8 mouse cellular contexts compared by ENCODE assay signal in genomic region chr7:19561765-19562642, GRCm38 (mm10). TPM values are rescaled to one million over a fixed set of nuclear protein-coding genes. Genes with fewer than 3 reads are reported as not detected.
DNase-seq lines count a peak whose midpoint lies in the region; ATAC-seq and TF ChIP-seq lines count a peak whose summit lies in the region.

No protein-coding gene starts in this region.

- H3K27ac ChIP-seq in cortical plate, adult 2 months (ENCODE audit: insufficient read depth, low read length), result peak overlapping the region; percentile 99

- peak; percentile 72 for TF ChIP-seq POLR2A in cortical plate, adult 2 months (IDR thresholded peaks at IDR 0.05; ENCODE audit: extremely low read depth, insufficient read depth, low read length)

- DNase-seq in adipocyte (ENCODE audit: low spot score), result peak; percentile 92
- DNase-seq in gastrocnemius, adult 8-10 months (ENCODE audit: low spot score in 2 of 2), result peak; percentile 72 to 82
- DNase-seq in hindlimb bud, embryonic 11.5 days (ENCODE audit: extremely low spot score, low read depth, low spot score), result peak; percentile 85
- DNase-seq in left cerebral cortex, adult 8-10 months (ENCODE audit: low spot score in 2 of 2), result peak; percentile 76 to 90
- DNase-seq in right cerebral cortex, adult 18-20 months, result peak; percentile 86
- peak; percentile 87 for DNase-seq in urinary bladder, adult 2 months (ENCODE audit: low spot score)

- H3K4me3 ChIP-seq in cortical plate, adult 2 months (ENCODE audit: insufficient read depth, low read length), result peak overlapping the region; percentile 79

- peak; percentile 87 for ATAC-seq in megakaryocyte, adult 5-6 weeks (ENCODE audit: poor library complexity, severe bottlenecking)

- no peak for TF ChIP-seq CTCF in cortical plate, adult 2 months (IDR thresholded peaks at IDR 0.05; ENCODE audit: extremely low read depth, insufficient read depth, low read length)

- peaks cover 12% of the 10 kb centered on the region for H3K4me1 ChIP-seq in cortical plate, adult 2 months (ENCODE audit: control insufficient read depth, insufficient read depth, low read length)

RNA-seq across cellular contexts. Expression of gene Ppp1r37, which starts 0.9 kb away (rescaled TPM):
- polyA plus RNA-seq in cortical plate, adult 2 months (2012; rRNA removed), result 152 and 153 TPM in 2 replicates
- total RNA-seq in gastrocnemius, adult 8-10 months (2022), result 10 to 100 TPM; 45.9 to 52.8 (median 48.8) TPM
- total RNA-seq in left cerebral cortex, adult 8-10 months (2022), result 100 to 1,000 TPM; 118 to 134 (median 124) TPM
- 10.4 and 13.1 TPM in 2 replicates for total RNA-seq in megakaryocyte, adult 5-6 weeks (2015)
- 14.1 and 14.3 TPM in 2 replicates for total RNA-seq in megakaryocyte, adult 5-6 weeks (2017)
- 61.4 and 64.8 TPM in 2 replicates for polyA plus RNA-seq in urinary bladder, adult 2 months (2012; rRNA removed)

RNA-seq across cellular contexts. Expression of gene Zfp296, which starts 15.1 kb away (rescaled TPM):
- 2.9 and 3.3 TPM in 2 replicates for polyA plus RNA-seq in cortical plate, adult 2 months (2012; rRNA removed)
- 1 to 10 TPM in 1 of 4 experiments, under 1 TPM in 3; 0.56 to 1.1 (median 0.77) TPM for total RNA-seq in gastrocnemius, adult 8-10 months (2022)
- 1 to 10 TPM; 1.6 to 1.9 (median 1.8) TPM for total RNA-seq in left cerebral cortex, adult 8-10 months (2022)
- 4.5 and 5.4 TPM in 2 replicates for total RNA-seq in megakaryocyte, adult 5-6 weeks (2015)
- total RNA-seq in megakaryocyte, adult 5-6 weeks (2017), result 3.2 and 4.8 TPM in 2 replicates
- 6.2 and 7.0 TPM in 2 replicates for polyA plus RNA-seq in urinary bladder, adult 2 months (2012; rRNA removed)

RNA-seq across cellular contexts. Expression of gene Gemin7, which starts 15.4 kb away (rescaled TPM):
- 54.2 and 57.8 TPM in 2 replicates for polyA plus RNA-seq in cortical plate, adult 2 months (2012; rRNA removed)
- 100 to 1,000 TPM in 2 of 4 experiments, 10 to 100 TPM in 2; 78.5 to 108 (median 99.3) TPM for total RNA-seq in gastrocnemius, adult 8-10 months (2022)
- 10 to 100 TPM; 44.2 to 59.5 (median 51.3) TPM for total RNA-seq in left cerebral cortex, adult 8-10 months (2022)
- total RNA-seq in megakaryocyte, adult 5-6 weeks (2015), result 78.2 and 107 TPM in 2 replicates
- 39.9 and 49.3 TPM in 2 replicates for total RNA-seq in megakaryocyte, adult 5-6 weeks (2017)
- polyA plus RNA-seq in urinary bladder, adult 2 months (2012; rRNA removed), result 69.0 TPM in 2 replicates

RNA-seq across cellular contexts. Expression of gene Clasrp, which starts 42.3 kb away (rescaled TPM):
- 140 and 162 TPM in 2 replicates for polyA plus RNA-seq in cortical plate, adult 2 months (2012; rRNA removed)
- total RNA-seq in gastrocnemius, adult 8-10 months (2022), result 10 to 100 TPM in 1 of 4 experiments, 1 to 10 TPM in 3; 6.3 to 10.0 (median 9.2) TPM
- total RNA-seq in left cerebral cortex, adult 8-10 months (2022), result 10 to 100 TPM; 74.8 to 89.4 (median 84.1) TPM
- total RNA-seq in megakaryocyte, adult 5-6 weeks (2015), result 15.8 and 23.4 TPM in 2 replicates
- 28.8 and 32.6 TPM in 2 replicates for total RNA-seq in megakaryocyte, adult 5-6 weeks (2017)
- 68.9 and 76.5 TPM in 2 replicates for polyA plus RNA-seq in urinary bladder, adult 2 months (2012; rRNA removed)

RNA-seq across cellular contexts. Expression of gene Nkpd1, which starts 44.4 kb away (rescaled TPM):
- 0.98 and 1.1 TPM in 2 replicates for polyA plus RNA-seq in cortical plate, adult 2 months (2012; rRNA removed)
- total RNA-seq in gastrocnemius, adult 8-10 months (2022), result not detected
- total RNA-seq in left cerebral cortex, adult 8-10 months (2022), result 1 to 10 TPM in 2 of 4 experiments, under 1 TPM in 2; 0.83 to 1.7 (median 1.1) TPM
- 0.23 TPM in 1 of 2 replicates, not detected in the other for total RNA-seq in megakaryocyte, adult 5-6 weeks (2015)
- not detected in 2 replicates for total RNA-seq in megakaryocyte, adult 5-6 weeks (2017)
- polyA plus RNA-seq in urinary bladder, adult 2 months (2012; rRNA removed), result 1.5 and 1.6 TPM in 2 replicates

Comparison
In these comparisons a context has a peak if more than half of its experiments do, and no peak if none do; other contexts are left out.
1. Peak in every context shown above with its lines: DNase-seq, ATAC-seq, H3K4me3 ChIP-seq and H3K27ac ChIP-seq.